Mouse (Mus musculus): ENCODE measurements around the gene Rnft1.

Gene Rnft1

GRCm38 (mm10) chr11:86484101-86484868 lies at the start of gene Rnft1:
Gene Rnft1 (plus strand): TSS chr11:86484657.
- DNase-seq (ENCODE audit: low spot score): peak; percentile 99

DNA sequence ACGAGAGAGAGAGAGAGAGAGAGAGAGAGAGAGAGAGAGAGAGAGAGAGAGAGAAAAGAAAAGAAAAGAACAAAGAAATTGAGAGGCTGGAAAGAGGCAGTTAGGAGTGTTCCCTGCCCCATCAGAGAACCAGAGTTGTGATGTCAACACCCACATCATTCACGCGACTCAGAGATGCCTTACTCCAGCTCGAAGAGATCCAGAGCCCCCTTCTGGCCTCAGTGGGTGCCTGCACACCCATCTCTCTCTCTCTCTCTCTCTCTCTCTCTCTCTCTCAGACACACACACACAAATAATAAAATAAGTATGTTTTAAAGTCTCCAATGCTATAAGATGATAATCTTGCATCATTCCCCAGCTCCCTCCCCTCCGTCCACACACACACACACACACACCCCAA lies 47.6 kb upstream of the Rnft1 start:
- peak; percentile 25 for DNase-seq (ENCODE audit: low spot score)

- no peak for DNase-seq (ENCODE audit: low spot score)
Observed at GRCm38 (mm10) chr11:86438261-86438660, 46.2 kb upstream of the Rnft1 start.

DNA sequence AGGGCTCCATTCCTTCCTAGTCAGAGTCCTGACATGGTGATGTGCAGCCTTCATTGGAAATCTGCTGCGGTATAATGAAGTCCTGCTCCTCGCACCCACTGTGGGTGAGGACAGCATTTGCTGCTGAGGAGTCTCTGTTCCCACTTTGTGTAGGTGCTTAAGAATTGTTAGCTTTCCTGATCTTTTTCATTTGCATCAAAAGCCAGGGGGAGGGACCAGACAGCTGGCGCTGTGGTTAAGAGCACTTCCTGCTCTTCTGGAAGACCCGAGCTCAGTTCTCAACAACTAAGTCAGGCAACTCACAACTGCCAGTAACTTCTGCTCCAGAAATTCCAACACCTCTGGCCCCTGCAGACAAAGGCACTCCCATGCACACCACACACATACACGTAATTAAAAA lies 43.7 kb upstream of the Rnft1 start:
- no peak for DNase-seq (ENCODE audit: low spot score)

- no peak for DNase-seq (ENCODE audit: low spot score)
Observed at GRCm38 (mm10) chr11:86453991-86454390, 30.5 kb upstream of the Rnft1 start.

DNA sequence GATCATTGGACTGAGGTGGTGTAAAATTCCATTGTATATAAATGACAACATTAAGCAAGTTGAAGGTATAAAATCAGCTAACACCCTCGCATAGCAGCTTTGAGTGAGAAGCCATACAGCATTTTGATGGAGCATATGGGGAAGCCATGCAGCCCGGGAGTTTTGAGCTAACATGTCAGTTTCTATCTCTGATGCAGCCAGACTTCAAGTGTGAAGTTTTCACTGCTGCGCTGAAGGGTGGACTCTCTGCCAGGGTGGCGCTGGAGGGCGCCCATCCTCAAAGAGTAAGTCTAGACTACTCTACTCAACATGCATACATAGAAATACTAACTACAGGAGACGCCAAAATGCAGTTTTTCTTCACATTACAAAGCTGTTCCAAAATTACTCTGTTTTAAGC lies 26.9 kb upstream of the Rnft1 start:
- DNase-seq (ENCODE audit: low spot score): no peak

- no peak for DNase-seq (ENCODE audit: low spot score)
Observed at GRCm38 (mm10) chr11:86458866-86459265, 25.6 kb upstream of the Rnft1 start.

GRCm38 (mm10) chr11:86462579-86462978 lies 21.9 kb upstream of the Rnft1 start:
- DNase-seq (ENCODE audit: low spot score): no peak

GRCm38 (mm10) chr11:86464275-86464674 lies 20.2 kb upstream of the Rnft1 start:
- peak; percentile 61 for DNase-seq (ENCODE audit: low spot score)

GRCm38 (mm10) chr11:86468345-86468744 lies 16.1 kb upstream of the Rnft1 start:
- no peak for DNase-seq (ENCODE audit: low spot score)

- DNase-seq (ENCODE audit: low spot score): no peak
Observed at GRCm38 (mm10) chr11:86468971-86469370, 15.5 kb upstream of the Rnft1 start.

- DNase-seq (ENCODE audit: low spot score): no peak
Observed at GRCm38 (mm10) chr11:86471785-86472184, 12.7 kb upstream of the Rnft1 start.

DNA sequence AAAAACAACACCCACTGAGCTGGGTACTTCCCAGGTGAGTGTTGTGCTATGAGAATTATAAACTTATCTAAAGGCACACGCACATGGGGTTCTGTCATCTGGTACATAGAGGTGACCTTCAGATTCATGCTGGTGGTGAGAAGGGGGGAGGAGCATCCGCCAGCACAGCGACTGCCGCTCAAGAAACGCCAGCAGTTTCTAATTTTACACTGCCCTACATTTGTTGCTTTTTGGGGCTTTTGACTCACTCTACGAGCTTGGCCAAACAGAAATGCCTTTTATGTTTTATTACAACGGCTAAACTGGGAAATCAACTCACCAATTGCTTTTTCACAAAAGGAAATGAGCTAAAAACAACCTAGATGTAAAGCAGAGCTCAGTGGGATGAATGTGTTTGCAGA lies 11.7 kb upstream of the Rnft1 start:
- DNase-seq (ENCODE audit: low spot score): no peak

- no peak for DNase-seq (ENCODE audit: low spot score)
Observed at GRCm38 (mm10) chr11:86473576-86473975, 10.9 kb upstream of the Rnft1 start.

- peak; percentile 45 for DNase-seq (ENCODE audit: low spot score)
Observed at GRCm38 (mm10) chr11:86484910-86485510, 553 bp downstream of the Rnft1 start.

GRCm38 (mm10) chr11:86490782-86491181 lies 6.3 kb downstream of the Rnft1 start:
- DNase-seq (ENCODE audit: low spot score): no peak

DNA sequence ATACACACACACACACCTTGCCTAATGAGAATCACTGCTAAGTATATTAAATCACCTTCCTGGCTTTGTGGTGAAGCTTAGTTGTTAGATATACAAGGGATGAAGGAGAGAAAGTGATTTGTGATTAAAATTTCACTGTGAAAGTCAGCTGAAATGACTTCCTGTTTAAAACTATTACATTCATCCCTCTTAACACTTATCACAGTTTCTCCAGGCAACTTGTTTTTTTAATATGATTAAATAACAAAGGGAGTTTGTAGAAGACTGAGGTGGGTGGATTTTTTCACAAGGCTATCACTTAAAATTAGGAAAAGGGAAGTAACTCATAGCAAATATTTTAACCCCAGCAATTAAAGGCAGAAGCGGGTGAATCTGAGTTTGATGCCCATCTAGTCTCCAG lies 12.9 kb downstream of the Rnft1 start:
- DNase-seq (ENCODE audit: low spot score): no peak

DNA sequence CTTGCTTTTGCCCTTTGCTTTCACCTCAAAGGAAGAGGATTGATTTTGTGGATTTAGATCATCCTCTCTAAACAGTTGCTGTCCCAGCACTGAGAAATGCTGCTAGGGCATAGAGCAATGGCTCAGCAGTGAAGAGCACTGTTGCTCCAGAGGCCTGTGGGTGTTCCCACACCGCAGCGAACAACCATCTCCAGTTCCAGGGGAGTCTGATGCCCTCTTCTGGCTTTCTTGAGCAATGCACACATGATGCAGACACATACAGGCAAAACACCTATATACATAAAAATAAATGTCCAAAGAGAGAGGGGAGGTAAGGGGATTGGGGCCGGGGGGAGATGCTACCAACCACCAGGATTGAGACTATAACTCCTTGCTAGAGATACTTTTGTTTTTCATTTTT lies 13.5 kb downstream of the Rnft1 start:
- no peak for DNase-seq (ENCODE audit: low spot score)

DNA sequence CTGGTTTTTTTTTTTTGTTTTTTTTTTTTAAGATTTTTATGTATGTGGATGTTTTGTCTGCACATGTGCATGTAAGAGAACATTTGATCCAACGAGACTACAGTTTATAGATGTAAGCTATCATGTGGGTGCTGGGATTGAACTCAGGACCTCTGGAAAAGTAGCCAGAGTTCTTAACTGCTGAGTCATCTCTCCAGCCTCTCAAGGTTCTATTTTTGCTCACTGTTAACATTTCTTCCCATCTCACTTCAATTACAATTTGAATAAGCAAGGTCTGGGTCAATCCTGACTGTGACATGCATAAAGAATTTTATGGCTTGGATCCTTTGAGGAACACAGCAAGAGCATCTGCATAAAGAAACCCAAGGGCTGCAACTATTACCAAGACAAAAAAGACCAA lies 16.3 kb downstream of the Rnft1 start:
- DNase-seq (ENCODE audit: low spot score): no peak

GRCm38 (mm10) chr11:86503121-86503520 lies 18.7 kb downstream of the Rnft1 start:
- DNase-seq (ENCODE audit: low spot score): no peak

GRCm38 (mm10) chr11:86507334-86507733 lies 22.9 kb downstream of the Rnft1 start:
- no peak for DNase-seq (ENCODE audit: low spot score)

- no peak for DNase-seq (ENCODE audit: low spot score)
Observed at GRCm38 (mm10) chr11:86507991-86508390, 23.5 kb downstream of the Rnft1 start.

DNA sequence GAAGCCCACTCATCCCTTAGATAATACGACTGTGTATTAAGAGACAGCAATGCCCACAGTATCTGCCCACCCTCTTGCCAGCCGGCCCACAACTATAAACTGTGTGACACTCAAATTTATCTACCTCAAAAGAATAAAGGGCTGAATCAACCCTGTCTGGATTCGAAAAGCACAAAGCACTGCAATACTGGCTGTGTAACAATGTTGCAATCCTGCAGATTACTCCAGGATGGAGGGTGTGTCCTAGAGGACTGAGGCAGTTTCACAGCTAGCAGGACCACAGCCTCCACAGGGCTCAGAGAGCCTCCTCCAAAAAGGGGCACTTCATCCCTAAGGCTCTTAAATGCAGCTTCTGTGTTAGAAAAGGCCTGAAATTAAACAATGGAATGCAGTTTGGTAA lies 32.2 kb downstream of the Rnft1 start:
- no peak for DNase-seq (ENCODE audit: low spot score)

- no peak for DNase-seq (ENCODE audit: low spot score)
Observed at GRCm38 (mm10) chr11:86517229-86517628, 32.8 kb downstream of the Rnft1 start.

Data from T-cell, adult 2 months (primary cell).